18 mouse cellular contexts compared by ENCODE assay signal in genomic region chr10:127708850-127709370, GRCm38 (mm10). TPM values are rescaled to one million over a fixed set of nuclear protein-coding genes. Genes with fewer than 3 reads are reported as not detected.
"Had no signal": no experiment of that assay in that cellular context is flagged by ENCODE, and none has a peak within 500 bp of the region (broad histone marks: within the 10 kb centered on the region; RNA-seq: fewer than 3 reads in every experiment).

No protein-coding gene starts in this region.

- DNase-seq: gastrocnemius, postnatal 14 days; gastrocnemius, postnatal 36 days; heart, adult 11 months; heart, adult 2 months; heart, postnatal 14 days; heart, postnatal 36 days; kidney, adult 11 months; kidney, adult 2 months; kidney, adult 9 months; kidney, postnatal 14 days; kidney, postnatal 36 days; layer of hippocampus, adult 9-11 months; layer of hippocampus, postnatal 36 days; left cerebral cortex, postnatal 4 days had no signal

RNA-seq across cellular contexts. Expression of gene Myo1a, which starts 3.9 kb away (rescaled TPM):
- total RNA-seq: gastrocnemius, adult 18-20 months; gastrocnemius, adult 8-10 months; heart, postnatal 36 days; hematopoietic stem cell, adult 5-6 weeks had no signal

RNA-seq across cellular contexts. Expression of gene Tac2, which starts 15.4 kb away (rescaled TPM):
- total RNA-seq: gastrocnemius, adult 18-20 months; gastrocnemius, adult 8-10 months; gastrocnemius, postnatal 14 days; gastrocnemius, postnatal 36 days; heart, adult 2 months; heart, postnatal 14 days; heart, postnatal 36 days; hematopoietic stem cell, adult 5-6 weeks; liver, adult 2 months had no signal
